Mouse (Mus musculus) liver, adult 2 months (tissue): Measurements from ENCODE around the gene Olfr449.

Experiments used
- CTCF ChIP-seq: fragments of 200-500 bp; IDR thresholded peaks from 2 replicates; pipeline ENCODE4 v1.5.1; 2011; ENCODE audit warnings: low read depth, low read length, control low read depth
- POLR2A ChIP-seq: fragments of 200-500 bp; IDR thresholded peaks from 2 replicates; pipeline ENCODE4 v1.6.1; 2011; ENCODE audit warnings: low read length, control low read depth; ENCODE audit not compliant: insufficient read depth; ENCODE audit errors: extremely low read depth

DNA sequence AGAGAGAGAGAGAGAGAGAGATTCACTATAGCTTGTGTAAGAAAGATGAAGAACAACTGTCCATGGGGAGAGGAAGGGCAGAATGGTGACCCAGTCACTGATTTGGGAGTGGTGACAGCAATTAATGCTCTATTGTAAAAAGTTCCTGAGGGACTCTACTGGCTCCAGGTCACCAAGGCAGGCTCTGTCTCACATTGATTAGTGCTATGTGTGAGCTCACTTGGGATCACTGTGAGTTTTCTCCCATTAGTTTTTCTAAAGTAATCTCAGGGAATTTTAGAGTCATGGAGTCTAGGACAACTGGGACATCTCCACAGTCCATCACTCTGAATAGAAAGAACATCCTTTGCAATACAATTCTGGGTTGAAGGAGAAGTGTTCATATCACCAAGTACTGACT lies 49.4 kb upstream of the Olfr449 start, which contains the start of gene Olfr452:
- TF ChIP-seq POLR2A = no peak
- no peak for TF ChIP-seq CTCF
